Mouse (Mus musculus): ENCODE data around the gene Ube3b. TPM values are rescaled to one million over a fixed set of nuclear protein-coding genes. Genes with fewer than 3 reads are reported as not detected.
A peak's percentile ranks its signal among the peaks of the same experiment; 100 is the strongest.

Gene Ube3b
- total RNA-seq, 2 experiments from 2014 or later: 98.2 to 98.3 TPM

- no peak for DNase-seq
Measured at GRCm38 (mm10) chr5:114423961-114424360, 43.6 kb downstream of the Ube3b start.

DNA sequence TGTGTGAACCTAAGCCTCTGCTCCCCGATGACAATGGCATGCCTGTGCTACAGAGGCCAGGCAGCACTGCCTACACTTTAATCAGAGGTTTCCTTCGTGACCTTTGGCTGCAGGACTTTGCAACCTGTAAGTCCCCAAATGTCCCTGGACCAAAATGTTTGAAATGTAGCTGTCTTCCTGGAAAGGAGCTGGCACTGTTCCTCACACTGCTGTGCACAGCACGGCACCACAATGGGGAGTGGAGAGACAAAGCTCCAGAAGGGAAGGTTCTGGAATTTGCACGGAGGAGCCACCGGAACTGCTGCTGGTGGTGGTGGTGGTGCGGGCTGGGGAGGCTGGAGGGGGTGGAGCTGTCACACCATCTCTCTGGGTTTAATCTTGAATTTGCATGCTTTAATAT is 46.3 kb downstream of the Ube3b start:
- DNase-seq: no peak

DNA sequence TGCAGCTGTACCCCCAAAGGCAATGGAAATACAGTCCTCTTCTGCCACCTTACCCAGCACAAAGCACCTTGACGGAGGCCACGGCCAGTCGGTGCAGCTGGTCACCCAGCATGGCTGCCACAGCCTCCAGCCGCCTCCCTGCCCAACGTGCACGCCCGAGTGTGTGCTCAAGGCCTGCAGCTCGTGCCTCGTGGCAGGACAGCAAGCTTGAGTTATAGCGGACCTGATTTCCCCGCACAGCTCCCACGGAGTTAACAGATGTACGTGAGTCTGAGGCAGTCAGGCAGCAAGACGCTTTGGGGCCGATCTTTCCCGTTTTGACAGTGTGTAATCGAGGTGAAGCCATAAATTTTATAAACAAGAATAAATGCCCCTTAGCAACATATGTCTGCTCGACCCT is 48.2 kb downstream of the Ube3b start:
- DNase-seq: no peak

- DNase-seq: no peak
Measured at GRCm38 (mm10) chr5:114429781-114430180, 49.4 kb downstream of the Ube3b start.

DNA sequence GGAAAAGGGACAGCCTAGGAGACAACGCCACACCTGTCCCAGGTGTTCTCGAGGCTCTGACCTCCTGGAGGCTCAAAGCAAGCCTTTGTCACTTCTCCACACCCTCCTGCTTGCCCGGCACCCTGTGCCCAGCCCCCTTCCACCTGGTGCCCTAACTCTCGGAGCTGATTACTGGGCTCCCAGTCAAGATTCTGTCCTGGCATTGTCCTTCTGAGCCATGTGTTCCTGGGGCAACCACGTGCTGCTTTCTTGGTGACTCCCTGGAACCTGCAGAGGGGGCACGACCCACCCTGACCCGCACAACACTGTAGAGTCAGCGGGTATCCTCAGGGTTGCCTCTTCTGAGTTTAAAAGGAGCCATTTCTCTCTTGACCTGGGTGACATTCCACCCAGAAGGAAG is 54.0 kb downstream of the Ube3b start:
- DNase-seq: peak; percentile 42 to 46

DNA sequence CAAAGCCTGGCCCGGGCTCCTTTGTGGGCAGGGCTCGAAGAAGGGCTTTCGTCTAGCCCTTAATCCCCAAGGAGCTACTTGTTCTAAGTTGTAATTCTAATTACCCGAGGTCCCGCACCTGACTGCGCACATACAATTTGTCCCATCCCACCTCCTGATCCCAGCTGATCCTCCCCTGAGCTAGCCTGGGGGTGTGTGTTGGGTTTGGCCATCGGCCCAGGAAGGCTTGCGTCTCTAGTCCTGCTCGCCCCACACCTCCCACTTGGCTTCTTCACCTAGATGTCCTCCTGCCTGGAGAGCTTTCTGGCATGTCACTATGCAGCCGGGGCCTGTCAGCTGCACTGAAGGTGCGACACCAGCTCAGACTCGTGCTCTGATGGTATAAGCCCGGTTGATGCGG is 55.2 kb downstream of the Ube3b start:
- no peak for DNase-seq

- peak; percentile 98 to 99 for DNase-seq
Measured at GRCm38 (mm10) chr5:114443566-114444367, 63.4 kb downstream of the Ube3b start, which contains the start of the genes Mmab and Mvk. Mmab (minus strand) TSS chr5:114444060. Mvk (plus strand) TSS chr5:114444269.

GRCm38 (mm10) chr5:114444368-114444692 is 63.9 kb downstream of the Ube3b start:
- DNase-seq: no peak

DNA sequence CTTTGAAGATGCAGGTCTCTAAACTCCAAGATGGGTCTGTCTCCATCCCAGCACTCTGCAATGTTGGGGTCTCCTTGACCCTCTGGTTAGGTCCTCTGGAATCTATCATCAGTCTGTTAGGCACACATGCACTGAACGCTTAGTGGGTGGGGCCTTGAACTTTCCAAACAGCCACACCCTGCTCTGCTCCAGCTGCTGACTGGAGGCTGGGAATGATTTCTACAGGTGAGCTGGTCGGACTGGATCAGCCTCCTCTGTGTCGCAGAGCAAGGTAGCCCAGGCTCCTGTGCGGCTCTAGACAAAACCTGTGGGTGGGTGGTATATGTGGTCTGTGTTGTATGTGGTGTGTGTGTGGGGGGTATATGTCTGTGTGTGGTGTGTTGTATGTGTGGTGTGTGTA is 68.6 kb downstream of the Ube3b start:
- no peak for DNase-seq

- no peak for DNase-seq
Measured at GRCm38 (mm10) chr5:114456287-114456686, 75.9 kb downstream of the Ube3b start.

DNA sequence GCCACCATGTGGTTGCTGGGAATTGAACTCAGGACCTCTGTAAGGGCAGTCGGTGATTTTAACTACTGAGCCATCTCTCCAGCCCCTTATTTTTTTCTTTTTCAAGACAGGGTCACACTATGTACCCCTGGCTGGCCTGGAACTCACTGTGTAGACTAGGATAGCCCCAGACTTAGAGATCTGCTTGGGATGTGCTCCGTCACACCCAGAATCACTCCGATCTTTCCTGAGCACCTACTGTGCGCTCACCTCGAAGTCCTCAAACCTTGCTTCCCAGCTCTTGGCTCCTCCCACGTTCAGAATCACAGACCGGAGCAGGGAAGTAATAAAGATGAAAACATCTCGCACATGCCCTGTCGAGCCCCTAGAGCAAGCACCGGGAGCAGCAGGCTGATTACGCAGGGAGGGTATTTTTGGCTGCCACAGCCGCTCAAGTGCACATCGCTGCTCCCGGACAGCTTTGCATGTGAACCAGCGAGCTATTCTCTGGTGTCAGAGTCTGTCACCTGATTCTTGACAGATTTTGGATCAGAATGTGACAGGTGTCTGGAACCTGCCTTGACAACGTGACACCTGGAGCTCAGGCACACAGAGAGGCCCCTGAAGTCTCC is 76.7 kb downstream of the Ube3b start:
- DNase-seq: no peak

- peak; percentile 70 to 87 for DNase-seq
Measured at GRCm38 (mm10) chr5:114461238-114461637, 80.8 kb downstream of the Ube3b start.

DNA sequence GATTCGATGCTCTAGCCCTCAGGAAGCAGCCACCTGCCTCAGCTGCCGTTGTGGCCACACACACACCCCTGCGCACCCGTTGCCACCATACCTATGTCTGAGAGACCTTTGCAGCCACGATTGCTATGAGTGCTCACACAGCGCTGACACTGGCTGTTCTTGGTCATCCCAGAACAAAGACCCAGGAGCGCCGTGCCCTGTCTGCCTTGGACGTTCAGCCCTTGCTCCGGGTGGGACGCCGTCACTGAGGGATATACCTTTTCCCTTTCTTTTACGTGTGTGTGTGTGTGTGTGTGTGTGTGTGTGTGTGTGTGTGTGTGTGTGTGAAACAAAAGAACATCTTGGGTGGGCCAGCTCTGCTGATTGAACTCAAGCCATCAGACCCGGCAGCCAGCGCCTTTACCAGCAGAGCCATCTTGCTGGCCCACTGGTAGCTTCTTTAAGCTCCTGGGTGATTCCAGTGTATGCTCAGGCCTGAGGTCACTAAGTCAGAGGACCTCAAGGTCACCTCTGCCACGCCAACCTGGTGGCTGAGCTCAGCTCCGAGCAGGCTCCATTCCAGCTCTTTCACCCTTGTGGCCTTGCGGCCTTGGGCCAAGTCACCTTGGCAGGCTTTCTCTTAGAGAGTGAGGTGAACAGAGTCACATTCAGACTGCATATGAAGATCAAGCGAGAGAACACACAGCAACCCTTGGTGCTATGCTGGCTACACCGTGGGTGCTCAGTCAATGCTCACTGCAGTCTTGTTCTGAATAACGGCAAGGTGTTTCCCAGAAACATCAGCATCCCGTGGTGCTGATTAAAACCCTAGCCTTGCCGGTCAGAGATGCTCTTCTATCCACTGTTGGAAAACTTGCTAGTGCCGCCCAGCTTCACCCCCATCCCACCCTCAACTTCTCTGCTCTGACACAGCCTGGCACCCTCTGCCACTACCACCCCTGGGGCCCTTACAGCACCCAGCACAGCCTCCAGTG is 81.9 kb downstream of the Ube3b start:
- DNase-seq: peak; percentile 73 to 74

GRCm38 (mm10) chr5:114464561-114464960 is 84.2 kb downstream of the Ube3b start:
- no peak for DNase-seq

DNA sequence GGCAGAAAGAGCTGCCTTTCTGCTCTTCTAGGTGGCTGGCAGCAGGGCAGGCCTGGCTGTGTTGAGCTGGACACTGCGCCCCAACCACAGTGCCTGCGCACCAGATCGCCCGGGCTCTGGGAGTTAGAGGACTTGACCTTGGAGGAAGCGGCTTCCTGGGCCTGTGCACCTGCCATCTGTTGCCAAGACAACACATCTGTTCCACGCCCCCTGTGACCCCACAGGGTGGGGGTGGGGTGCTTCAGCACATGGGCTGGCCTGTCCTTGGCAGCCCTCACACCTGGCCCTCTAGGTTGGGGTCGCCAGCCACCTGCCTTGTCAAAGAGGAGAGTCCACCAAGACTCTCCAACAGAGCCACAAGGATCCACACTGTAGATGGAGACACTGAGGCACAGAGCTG is 85.2 kb downstream of the Ube3b start:
- DNase-seq: no peak

DNA sequence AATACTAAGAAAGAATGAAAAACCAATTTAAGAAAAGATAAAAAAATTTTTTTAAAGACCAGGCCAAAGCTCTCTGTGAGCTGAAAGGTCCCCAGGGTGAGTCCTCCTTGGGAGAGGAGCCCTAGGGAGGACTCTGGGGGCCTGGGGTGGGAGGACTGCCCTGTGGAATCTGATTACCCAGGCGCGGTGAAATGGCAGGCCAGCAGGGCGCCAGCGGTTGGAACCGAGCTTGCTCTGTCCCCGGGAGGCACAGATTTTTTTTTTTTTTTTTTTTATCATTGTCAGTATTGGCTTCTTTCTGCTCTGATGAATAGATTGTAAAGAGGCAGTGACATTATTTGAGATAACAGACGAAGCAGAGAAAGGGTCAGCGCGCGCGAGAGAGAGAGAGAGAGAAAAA is 86.6 kb downstream of the Ube3b start:
- no peak for DNase-seq

DNA sequence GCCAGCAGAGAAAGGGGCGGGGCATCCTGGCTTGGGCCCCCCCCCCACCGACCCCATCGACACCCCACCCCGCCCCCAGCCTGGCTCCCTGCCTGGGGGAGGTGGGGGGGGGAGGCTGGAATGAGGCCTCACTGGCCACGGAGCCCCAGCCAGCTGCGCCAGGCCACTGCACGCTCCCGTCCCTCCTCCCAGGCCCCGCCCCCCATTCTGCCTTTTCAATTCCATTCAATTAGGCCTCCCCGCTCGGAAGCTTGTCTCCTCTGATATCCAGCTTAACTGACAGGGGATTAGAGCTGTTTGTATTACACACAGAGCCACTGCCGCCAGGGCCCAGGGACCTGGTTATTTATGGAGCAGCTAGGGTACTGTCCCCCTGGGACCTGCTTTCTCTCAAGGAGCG is 87.0 kb downstream of the Ube3b start:
- DNase-seq: peak; percentile 56 to 72

- no peak for DNase-seq
Measured at GRCm38 (mm10) chr5:114468007-114468406, 87.6 kb downstream of the Ube3b start.

DNA sequence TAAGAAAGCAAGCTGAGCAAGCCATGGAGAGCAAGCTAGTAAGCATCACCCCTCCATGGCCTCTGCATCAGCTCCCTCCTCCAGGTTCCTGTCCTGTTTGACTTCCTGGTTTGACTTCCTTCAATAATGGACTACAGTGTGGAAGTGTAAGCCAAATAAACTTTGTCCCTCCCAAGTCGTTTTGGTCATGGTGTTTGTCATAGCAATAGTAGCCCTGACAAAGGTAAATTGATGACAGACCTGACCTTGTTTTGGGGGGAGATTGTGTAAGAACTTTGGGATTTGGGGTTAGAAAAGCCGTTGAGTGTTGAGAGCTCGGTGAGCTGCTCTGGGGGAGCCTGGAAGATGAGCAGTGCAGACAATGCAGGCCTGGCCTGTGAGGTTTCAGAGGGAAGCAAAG is 90.0 kb downstream of the Ube3b start:
- DNase-seq: no peak

Measured in heart, adult 18-20 months (tissue).